Mouse (Mus musculus) embryonic fibroblast, embryonic 13.5 days (primary cell): ENCODE measurements around the gene Brsk2. TPM values are rescaled to one million over a fixed set of nuclear protein-coding genes. Genes with fewer than 3 reads are reported as not detected.

Experiments used
- H3K27ac ChIP-seq: 2 replicates; pipeline ENCODE4 v1.5.1; 2012; ENCODE audit warnings: low read length, control low read depth, inconsistent platforms; ENCODE audit not compliant: insufficient read depth
- H3K4me1 ChIP-seq: 2 replicates; pipeline ENCODE4 v1.6.1; 2011; ENCODE audit warnings: low read length; ENCODE audit not compliant: control insufficient read depth, insufficient read depth
- H3K4me3 ChIP-seq: 2 replicates; pipeline ENCODE4 v1.5.1; 2011; ENCODE audit warnings: mild to moderate bottlenecking, control low read depth, low read length; ENCODE audit not compliant: insufficient read depth
- CTCF ChIP-seq: IDR thresholded peaks from 2 replicates; pipeline ENCODE4 v1.5.1; 2011; ENCODE audit warnings: mild to moderate bottlenecking, control low read depth, low read length, moderate library complexity, borderline replicate concordance; ENCODE audit not compliant: insufficient read depth
- POLR2A ChIP-seq: IDR thresholded peaks from 2 replicates; pipeline ENCODE4 v1.6.1; 2011; ENCODE audit warnings: low read depth, mild to moderate bottlenecking, control low read depth, low read length, moderate library complexity
- polyA plus RNA-seq: library from polyadenylated mRNA; stranded (reverse); fragments of >200 nt; gene quantifications from 2 replicates; pipeline ENCODE4 v1.2.4, GENCODE M21; 2011; ENCODE audit warnings: low read depth; ENCODE audit not compliant: missing spikeins, insufficient read length

Brsk2 gene
- polyA plus RNA-seq, 1 experiment: not detected

DNA sequence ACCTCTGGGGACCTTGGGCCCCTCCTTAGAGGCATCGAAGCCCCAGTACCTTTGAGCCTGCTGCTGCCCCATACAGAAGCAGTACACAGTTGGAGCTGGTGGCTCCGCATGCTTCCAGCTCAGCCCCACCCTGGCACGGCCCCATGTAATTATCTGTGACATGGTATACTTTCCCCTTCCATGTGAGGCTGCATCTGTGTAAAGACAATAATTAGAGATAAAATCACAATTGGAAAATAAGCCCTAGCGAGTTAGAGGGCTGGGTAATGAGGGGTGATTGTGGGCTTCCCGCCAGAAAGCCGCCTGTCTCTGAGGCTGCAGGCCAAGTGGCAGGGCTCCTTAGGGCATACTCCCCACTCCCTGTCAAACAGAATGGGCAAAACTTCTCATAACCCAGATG lies 28.5 kb downstream of the Brsk2 start:
- no peak overlapping the region for H3K4me3 ChIP-seq
- TF ChIP-seq POLR2A (no peak), CTCF (no peak)
- no peaks in the 10 kb centered on the region for H3K4me1 ChIP-seq
- no peak overlapping the region for H3K27ac ChIP-seq

GRCm38 (mm10) chr7:141979247-141979646 lies 29.7 kb downstream of the Brsk2 start:
- no peak overlapping the region for H3K4me3 ChIP-seq
- TF ChIP-seq POLR2A: no peak
- TF ChIP-seq CTCF: no peak
- no peaks in the 10 kb centered on the region for H3K4me1 ChIP-seq
- H3K27ac ChIP-seq: no peak overlapping the region

DNA sequence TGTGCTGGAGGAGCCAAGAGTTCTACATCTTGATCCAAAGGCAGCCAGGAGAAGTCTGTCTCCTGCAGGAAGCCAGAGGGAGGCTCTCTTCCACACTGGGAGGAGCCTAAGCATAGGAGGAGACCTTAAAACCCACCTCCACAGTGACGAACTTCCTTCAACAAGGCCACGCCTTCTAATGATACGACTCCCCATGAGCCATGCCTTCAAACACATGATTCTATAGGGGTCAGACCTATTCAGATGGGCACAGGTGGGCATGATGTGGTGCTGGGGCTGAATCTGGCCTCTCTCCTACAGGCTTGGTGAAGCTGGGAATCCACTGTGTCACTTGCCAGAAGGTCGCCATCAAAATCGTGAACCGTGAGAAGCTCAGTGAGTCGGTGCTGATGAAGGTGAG lies 31.7 kb downstream of the Brsk2 start:
- Histone ChIP-seq H3K27ac (no peak overlapping the region), H3K4me1 (no peaks in the 10 kb centered on the region), H3K4me3 (no peak overlapping the region)
- TF ChIP-seq POLR2A: no peak

DNA sequence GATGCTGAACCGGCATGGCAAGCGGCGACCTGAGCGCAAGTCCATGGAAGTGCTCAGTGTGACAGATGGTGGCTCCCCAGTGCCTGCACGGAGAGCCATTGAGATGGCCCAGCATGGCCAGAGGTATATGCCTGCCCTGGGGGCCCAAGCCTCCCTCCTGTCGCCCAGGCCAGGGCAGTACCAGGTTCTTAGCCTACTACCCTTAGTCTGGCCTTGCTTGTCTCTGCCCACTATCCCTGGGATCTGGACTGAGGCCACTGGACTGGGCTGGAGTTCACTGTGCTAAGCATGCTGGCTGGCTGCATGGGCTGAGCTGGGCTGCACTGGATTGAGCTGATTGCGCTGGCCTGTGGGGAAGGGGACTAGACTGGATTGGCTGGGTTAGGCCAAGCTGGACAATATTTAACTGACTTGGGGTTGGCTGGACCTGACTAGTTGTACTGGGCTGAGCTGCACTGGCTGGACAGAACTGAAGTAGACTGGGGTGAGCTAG lies 38.8 kb downstream of the Brsk2 start:
- Histone ChIP-seq H3K4me3 (no peak overlapping the region), H3K4me1 (no peaks in the 10 kb centered on the region), H3K27ac (no peak overlapping the region)
- TF ChIP-seq POLR2A (no peak), CTCF (no peak)

DNA sequence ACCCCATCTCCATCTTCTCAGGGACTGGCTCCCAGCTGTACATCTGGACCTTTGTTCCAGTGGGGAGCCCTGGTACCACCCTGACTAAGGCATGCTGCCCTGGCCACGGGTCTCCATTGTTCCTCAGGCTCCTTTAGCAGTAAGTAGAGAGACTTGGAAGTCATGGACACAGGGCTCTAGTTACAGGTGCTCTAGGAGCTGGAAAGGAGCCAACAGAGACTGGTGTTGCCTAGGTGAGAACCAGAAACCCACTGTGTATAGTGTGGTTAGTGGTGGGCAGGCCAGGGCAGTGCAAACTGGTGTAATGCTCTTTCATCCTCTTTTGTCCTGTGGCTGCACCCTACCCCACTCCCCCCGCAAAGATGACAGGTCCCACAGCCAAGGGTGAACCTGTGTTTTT lies 41.6 kb downstream of the Brsk2 start:
- TF ChIP-seq CTCF (no peak), POLR2A (no peak)
- H3K27ac ChIP-seq: no peak overlapping the region
- no peak overlapping the region for H3K4me3 ChIP-seq
- H3K4me1 ChIP-seq: no peaks in the 10 kb centered on the region

- H3K4me3 ChIP-seq: no peak overlapping the region
- no peak overlapping the region for H3K27ac ChIP-seq
- TF ChIP-seq POLR2A (no peak), CTCF (no peak)
These were observed 44.6 kb downstream of the Brsk2 start for GRCm38 (mm10) chr7:141994121-141994520.

GRCm38 (mm10) chr7:142000661-142001060 lies 51.1 kb downstream of the Brsk2 start:
- no peak for TF ChIP-seq CTCF
- no peak for TF ChIP-seq POLR2A
- Histone ChIP-seq H3K27ac (no peak overlapping the region), H3K4me1 (no peaks in the 10 kb centered on the region), H3K4me3 (no peak overlapping the region)

More at GRCm38 (mm10) chr7:141994121-141994520, 44.6 kb downstream of the Brsk2 start:
- H3K4me1 ChIP-seq: no peaks in the 10 kb centered on the region

DNA sequence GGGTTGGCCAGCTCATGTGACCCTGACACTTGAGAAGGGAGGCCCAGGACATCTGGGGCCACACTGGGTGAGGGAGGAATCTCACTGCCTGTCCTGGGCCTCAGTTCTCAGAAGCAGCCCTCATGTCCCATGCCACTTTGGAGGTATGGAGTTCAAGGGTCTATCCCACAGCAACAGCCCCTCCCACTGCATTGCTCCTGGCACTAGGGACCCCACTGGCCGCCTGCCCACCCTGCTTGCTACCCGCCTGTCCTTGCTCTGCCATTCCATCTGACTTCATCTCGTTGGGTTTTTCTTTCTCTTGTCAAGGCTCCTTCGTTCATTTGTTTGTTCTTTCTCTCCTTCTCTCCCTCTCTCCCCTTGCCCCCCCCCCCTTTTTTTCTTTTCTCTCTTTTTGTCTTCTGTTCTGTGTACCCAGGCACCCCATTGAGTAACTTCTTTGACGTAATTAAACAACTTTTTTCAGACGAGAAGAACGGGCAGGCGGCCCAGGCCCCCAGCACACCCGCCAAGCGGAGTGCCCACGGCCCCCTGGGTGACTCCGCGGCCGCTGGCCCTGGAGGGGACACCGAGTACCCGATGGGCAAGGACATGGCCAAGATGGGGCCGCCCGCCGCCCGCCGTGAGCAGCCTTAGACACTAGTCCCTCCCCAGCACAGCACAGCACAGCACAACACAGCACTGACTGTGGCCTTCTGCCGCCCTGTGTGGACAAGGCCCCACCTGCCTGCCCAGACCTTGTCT lies 52.2 kb downstream of the Brsk2 start:
- Histone ChIP-seq H3K4me1 (no peaks in the 10 kb centered on the region), H3K27ac (no peak overlapping the region), H3K4me3 (no peak overlapping the region)
- no peak for TF ChIP-seq POLR2A
- no peak for TF ChIP-seq CTCF

GRCm38 (mm10) chr7:142016562-142016961 lies 67.0 kb downstream of the Brsk2 start:
- TF ChIP-seq POLR2A: no peak
- peak; percentile 79; the same call in 1 of the 2 replicates for TF ChIP-seq CTCF
- Histone ChIP-seq H3K4me1 (no peaks in the 10 kb centered on the region; the same call in 1 of the 2 replicates), H3K27ac (no peak overlapping the region), H3K4me3 (no peak overlapping the region)

- no peak for TF ChIP-seq CTCF
- no peak overlapping the region for H3K27ac ChIP-seq
- H3K4me3 ChIP-seq: no peak overlapping the region
- H3K4me1 ChIP-seq: no peaks in the 10 kb centered on the region; the same call in 1 of the 2 replicates
These were observed 70.1 kb downstream of the Brsk2 start for GRCm38 (mm10) chr7:142019699-142020098.

DNA sequence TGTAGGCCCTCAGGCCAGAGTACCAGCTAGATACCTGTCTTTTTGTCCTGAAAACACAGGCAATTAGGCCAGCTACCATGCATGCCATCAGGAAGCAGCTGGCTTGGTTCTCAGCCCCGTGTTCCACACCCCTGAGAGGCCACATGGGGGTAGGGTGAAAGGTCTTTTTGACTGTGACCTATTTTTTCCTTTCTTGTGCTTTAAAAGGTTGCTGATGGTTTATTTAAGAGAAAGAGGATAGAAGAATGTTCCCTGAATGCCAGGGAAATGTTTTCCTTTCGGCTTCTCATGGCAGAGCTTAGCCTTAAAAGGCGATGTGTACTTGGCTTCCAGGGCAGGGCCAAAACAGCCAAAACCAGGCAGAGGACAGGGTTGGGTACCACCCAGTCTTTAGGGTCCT lies 71.3 kb downstream of the Brsk2 start:
- no peaks in the 10 kb centered on the region; the same call in 1 of the 2 replicates for H3K4me1 ChIP-seq
- H3K4me3 ChIP-seq: no peak overlapping the region
- H3K27ac ChIP-seq: 0 out of 2 replicates have a peak overlapping the region, but pooled peaks have one; percentile 13
- no peak for TF ChIP-seq POLR2A
- no peak for TF ChIP-seq CTCF
